Mouse (Mus musculus) embryo, embryonic 10 days (tissue): ENCODE measurements around the gene 1700017B05Rik.
"Not testable (repeated sequence)": the region's sequence is repeated elsewhere in the genome, so short reads cannot be mapped to it uniquely, and the experiment has no call there.

ENCODE experiments used
- DNase-seq: peaks from one replicate; pipeline ENCODE4 v3.0.0-alpha.2; 2015; ENCODE audit warnings: low spot score

Gene 1700017B05Rik

GRCm38 (mm10) chr9:57217220-57217619 lies 45.2 kb downstream of the 1700017B05Rik start:
- DNase-seq = no peak

GRCm38 (mm10) chr9:57214500-57214899 lies 47.9 kb downstream of the 1700017B05Rik start:
- no peak for DNase-seq

- DNase-seq = no peak
Measured at GRCm38 (mm10) chr9:57212448-57213222, 49.8 kb downstream of the 1700017B05Rik start.

GRCm38 (mm10) chr9:57209316-57209715 lies 53.1 kb downstream of the 1700017B05Rik start:
- DNase-seq = peak; percentile 62

- DNase-seq = no peak
Measured at GRCm38 (mm10) chr9:57206896-57207295, 55.5 kb downstream of the 1700017B05Rik start.

- DNase-seq = not testable (repeated sequence)
Measured at GRCm38 (mm10) chr9:57203571-57203970, 58.8 kb downstream of the 1700017B05Rik start.
